Mouse (Mus musculus) heart, embryonic 14.5 days (tissue): ENCODE data around the gene Lsmem1. TPM values are rescaled to one million over a fixed set of nuclear protein-coding genes. Genes with fewer than 3 reads are reported as not detected.
"Not testable (repeated sequence)": the region's sequence is repeated elsewhere in the genome, so short reads cannot be mapped to it uniquely, and the experiment has no call there.

Experiments
- ATAC-seq: fragments of 200-750 bp; cut with Nextera tagmentation; 2 replicates; pipeline ENCODE4 v1.8.0; 2017; ENCODE audit warnings: low read depth, moderate TSS enrichment; ENCODE audit not compliant: insufficient number of reproducible peaks, insufficient read depth, low FRiP score
- H3K27ac ChIP-seq, 2 experiments: fragments of 200-500 bp in 1 of 2; fragments of 300-500 bp in 1 of 2; sonication (generic) in 1 of 2; replicated peaks in 1 of 2; 2 replicates each; pipeline ENCODE4 v1.5.1; 2012 to 2014; ENCODE audit warnings: low read depth in 2 of 2, low read length in 2 of 2, control low read depth in 1 of 2, mild to moderate bottlenecking in 1 of 2, mixed read lengths in 1 of 2; ENCODE audit not compliant: control insufficient read depth in 1 of 2, insufficient read depth in 1 of 2
- H3K27me3 ChIP-seq: fragments of 300-500 bp; sonication (generic); 2 replicates; pipeline ENCODE4 v1.6.1; 2014; ENCODE audit warnings: mild to moderate bottlenecking, low read length, control low read depth; ENCODE audit not compliant: control insufficient read depth, insufficient read depth
- H3K36me3 ChIP-seq: fragments of 300-500 bp; sonication (generic); 2 replicates; pipeline ENCODE4 v1.6.1; 2014; ENCODE audit warnings: mild to moderate bottlenecking, control low read depth, low read length, mixed read lengths; ENCODE audit not compliant: control insufficient read depth, insufficient read depth
- H3K4me1 ChIP-seq, 2 experiments: fragments of 200-500 bp in 1 of 2; fragments of 300-500 bp in 1 of 2; sonication (generic) in 1 of 2; 2 replicates each; pipeline ENCODE4 v1.6.1; 2012 to 2014; ENCODE audit warnings: low read length in 2 of 2, control low read depth in 1 of 2, mixed read lengths in 1 of 2; ENCODE audit not compliant: control insufficient read depth in 2 of 2, insufficient read depth in 2 of 2
- H3K4me2 ChIP-seq: fragments of 300-500 bp; sonication (generic); 2 replicates; pipeline ENCODE4 v1.6.1; 2014; ENCODE audit warnings: mild to moderate bottlenecking, low read length
- H3K4me3 ChIP-seq, 2 experiments: fragments of 200-500 bp in 1 of 2; fragments of 300-500 bp in 1 of 2; sonication (generic) in 1 of 2; 2 replicates each; pipeline ENCODE4 v1.5.1; 2012 to 2014; ENCODE audit warnings: low read length in 2 of 2, mild to moderate bottlenecking in 2 of 2, control low read depth in 1 of 2, low read depth in 1 of 2, moderate library complexity in 1 of 2; ENCODE audit not compliant: control insufficient read depth in 1 of 2, insufficient read depth in 1 of 2
- H3K9ac ChIP-seq: fragments of 300-500 bp; sonication (generic); 2 replicates; pipeline ENCODE4 v1.6.1; 2014; ENCODE audit warnings: mild to moderate bottlenecking, low read length
- H3K9me3 ChIP-seq: fragments of 300-500 bp; sonication (generic); 2 replicates; pipeline ENCODE4 v1.6.1; 2016; ENCODE audit warnings: low read length, control low read depth; ENCODE audit not compliant: control insufficient read depth
- WGBS: fragments of 180-500 bp; shearing (Covaris S2); extraction: QIAGEN DNeasy Blood & Tissue Kit; methylation state at CpG from one replicate; pipeline ENCODE4 v1.1.7; 2014; 5-methylcytosine and 5-hydroxymethylcytosine counted together
- polyA plus RNA-seq: library from polyadenylated mRNA; unstranded; fragments of >200 nt; fragmentation: Nextera tagmentation; extraction: Ambion mirVana; gene quantifications from 2 replicates; pipeline ENCODE4 v1.2.1, GENCODE M21; 2014

The Lsmem1 gene
- polyA plus RNA-seq, 1 experiment from 2014 or later: 39.3 TPM

- Histone ChIP-seq H3K4me2 (peak overlapping the region; percentile 52), H3K4me3 (peak overlapping the region in 1 of 2 experiments; percentile 21; a peak in 3 of 4 replicates)
Measured at GRCm38 (mm10) chr12:40197511-40197910, 1.8 kb downstream of the Lsmem1 start.

GRCm38 (mm10) chr12:40185474-40185873, 13.8 kb downstream of the Lsmem1 start:
- Histone ChIP-seq H3K4me2 (no peak overlapping the region), H3K9me3 (0 out of 2 replicates have a peak, but pooled peaks cover 4% of the 10 kb centered on the region), H3K27ac (no peak overlapping the region), H3K9ac (no peak overlapping the region), H3K27me3 (no peaks in the 10 kb centered on the region), H3K4me3 (no peak overlapping the region), H3K4me1 (peaks cover 0 to 3% of the 10 kb centered on the region in 2 experiments; a peak in 1 of 4 replicates), H3K36me3 (peaks cover 12% of the 10 kb centered on the region)
- 75% methylated on average over 3 of the region's 3 CpGs for WGBS
- ATAC-seq: no peak

More at GRCm38 (mm10) chr12:40197511-40197910, 1.8 kb downstream of the Lsmem1 start:
- Histone ChIP-seq H3K27me3 (no peaks in the 10 kb centered on the region), H3K27ac (peak overlapping the region; percentile 95 to 98), H3K36me3 (peaks cover 19% of the 10 kb centered on the region), H3K9me3 (no peaks in the 10 kb centered on the region), H3K9ac (peak overlapping the region; percentile 46; the same call in 1 of the 2 replicates), H3K4me1 (0 out of 4 replicates have a peak, but pooled peaks cover 0 to 4% of the 10 kb centered on the region in 2 experiments)
- peak; percentile 72 for ATAC-seq

DNA sequence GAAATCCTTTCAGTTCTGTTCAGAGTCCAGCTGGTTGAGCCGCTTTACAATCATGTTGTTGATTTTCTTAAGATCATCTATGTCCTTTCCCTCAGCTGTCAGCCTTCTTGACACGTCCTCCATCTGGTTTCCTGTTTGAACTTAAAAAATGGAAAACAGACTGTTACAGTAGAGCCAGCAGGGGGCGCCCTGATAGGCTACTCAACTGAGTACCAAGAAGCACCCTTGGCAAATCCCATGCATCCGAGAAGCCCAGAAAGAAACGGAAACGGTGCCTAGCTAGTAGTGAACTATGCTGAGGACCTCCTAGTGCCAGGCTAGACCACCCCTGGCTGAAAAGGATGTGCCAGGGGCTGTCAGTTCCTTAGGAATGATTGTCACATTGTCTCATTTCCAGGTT, 22.2 kb downstream of the Lsmem1 start:
- Histone ChIP-seq H3K27ac (no peak overlapping the region), H3K4me2 (no peak overlapping the region), H3K27me3 (no peaks in the 10 kb centered on the region), H3K4me3 (no peak overlapping the region), H3K9me3 (0 out of 2 replicates have a peak, but pooled peaks cover 4% of the 10 kb centered on the region), H3K9ac (no peak overlapping the region), H3K36me3 (peaks cover 17% of the 10 kb centered on the region), H3K4me1 (no peaks in the 10 kb centered on the region)
- ATAC-seq: no peak
- WGBS: 45% methylated on average over 6 of the region's 6 CpGs

DNA sequence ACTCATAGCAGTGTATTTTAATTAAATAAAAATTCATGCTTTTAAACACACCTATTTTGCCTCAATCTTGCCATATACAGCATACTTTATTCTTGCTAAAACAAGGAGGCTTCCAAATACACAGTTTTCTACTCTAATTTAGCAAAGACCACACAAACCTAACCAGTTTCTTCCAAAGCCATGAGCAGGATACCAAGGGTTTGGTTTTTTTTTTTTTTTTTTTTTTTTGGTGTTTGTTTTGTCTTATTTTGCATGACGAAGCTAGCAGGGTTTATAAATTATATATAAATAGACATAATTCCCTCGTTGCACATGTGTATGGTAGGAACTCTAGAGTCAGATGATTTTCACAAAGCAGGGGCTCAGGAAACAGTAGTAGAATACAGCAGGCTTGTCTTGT, 23.1 kb downstream of the Lsmem1 start:
- Histone ChIP-seq H3K27me3 (no peaks in the 10 kb centered on the region), H3K4me1 (no peaks in the 10 kb centered on the region), H3K4me3 (no peak overlapping the region), H3K4me2 (no peak overlapping the region), H3K36me3 (peaks cover 16% of the 10 kb centered on the region), H3K27ac (no peak overlapping the region), H3K9me3 (0 out of 2 replicates have a peak, but pooled peaks cover 2% of the 10 kb centered on the region), H3K9ac (no peak overlapping the region)
- ATAC-seq: no peak
- WGBS: 71% methylated on average over 2 of the region's 2 CpGs

GRCm38 (mm10) chr12:40175171-40175570, 24.1 kb downstream of the Lsmem1 start:
- 27% methylated on average over 1 of the region's 1 CpGs for WGBS
- H3K27ac ChIP-seq, ATAC-seq, H3K9ac ChIP-seq, H3K36me3 ChIP-seq, H3K27me3 ChIP-seq, H3K4me3 ChIP-seq, H3K9me3 ChIP-seq, H3K4me1 ChIP-seq, H3K4me2 ChIP-seq: not testable (repeated sequence)

DNA sequence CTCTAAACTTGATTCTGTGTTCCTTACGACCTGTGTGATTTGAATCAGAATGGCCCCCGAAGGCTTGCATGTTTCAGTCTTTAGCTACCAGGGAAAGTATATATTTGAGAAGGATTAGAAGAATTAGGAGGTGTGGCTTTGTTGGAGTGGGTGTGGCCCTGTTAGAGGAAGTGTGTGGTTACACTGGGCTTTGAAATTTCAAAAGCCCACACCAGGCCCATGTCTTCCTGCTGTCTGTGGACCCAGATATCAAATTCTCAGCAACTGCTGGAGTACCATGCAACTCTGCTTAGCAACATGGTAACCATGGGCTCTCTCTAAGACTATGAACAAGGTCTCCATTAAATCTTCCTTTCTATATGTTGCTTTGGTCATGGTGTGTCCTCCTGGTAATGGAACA, 27.7 kb downstream of the Lsmem1 start:
- H3K9ac ChIP-seq: no peak overlapping the region
- no peaks in the 10 kb centered on the region for H3K4me1 ChIP-seq
- no peaks in the 10 kb centered on the region for H3K9me3 ChIP-seq
- no peaks in the 10 kb centered on the region for H3K27me3 ChIP-seq
- 0 out of 2 replicates have a peak, but pooled peaks cover 6% of the 10 kb centered on the region for H3K36me3 ChIP-seq
- 95% methylated on average over 2 of the region's 2 CpGs for WGBS
- no peak overlapping the region for H3K4me3 ChIP-seq
- no peak overlapping the region for H3K4me2 ChIP-seq
- no peak overlapping the region for H3K27ac ChIP-seq
- no peak for ATAC-seq

- Histone ChIP-seq H3K4me2 (no peak overlapping the region), H3K36me3 (0 out of 2 replicates have a peak, but pooled peaks cover 6% of the 10 kb centered on the region), H3K4me3 (no peak overlapping the region), H3K27me3 (no peaks in the 10 kb centered on the region), H3K4me1 (no peaks in the 10 kb centered on the region), H3K27ac (no peak overlapping the region), H3K9me3 (no peaks in the 10 kb centered on the region), H3K9ac (no peak overlapping the region)
- ATAC-seq: no peak
- 98% methylated on average over 1 of the region's 1 CpGs for WGBS
Measured at GRCm38 (mm10) chr12:40169675-40170074, 29.6 kb downstream of the Lsmem1 start.

DNA sequence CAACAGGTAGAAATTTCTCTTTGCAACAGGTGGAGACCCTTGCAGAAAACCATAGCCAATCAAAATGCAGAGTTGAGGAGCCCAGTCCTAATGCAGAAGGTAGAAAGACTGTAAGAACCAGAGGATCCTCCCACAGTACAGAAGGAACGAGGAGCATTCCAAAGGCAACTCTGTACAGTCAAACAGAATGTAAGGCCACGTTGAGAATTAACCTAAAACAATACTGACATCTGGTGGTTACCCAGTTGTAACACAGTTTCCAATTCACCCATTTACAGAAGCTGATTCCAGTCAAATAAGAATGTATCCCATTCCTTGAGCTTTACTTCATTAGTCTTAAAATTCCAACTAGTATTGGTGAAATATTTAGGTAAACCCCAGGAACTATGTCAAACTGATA, 34.7 kb downstream of the Lsmem1 start:
- Histone ChIP-seq H3K4me2 (no peak overlapping the region), H3K27ac (no peak overlapping the region), H3K4me3 (no peak overlapping the region), H3K4me1 (no peaks in the 10 kb centered on the region), H3K9me3 (no peaks in the 10 kb centered on the region), H3K36me3 (no peaks in the 10 kb centered on the region), H3K9ac (no peak overlapping the region), H3K27me3 (no peaks in the 10 kb centered on the region)
- no peak for ATAC-seq
- WGBS: 1% methylated on average over 2 of the region's 2 CpGs
